Mouse (Mus musculus) left cerebral cortex, adult 18-20 months (tissue): ENCODE measurements at regions not wholly inside any gene's neighbourhood (a gene's known extent, or its start where the extent isn't known, plus 50 kb on each side); places are given as distances from the start of the nearest gene placed in this dataset.

Experiments
- DNase-seq, 2 experiments: peaks; one replicate each; pipeline ENCODE4 v3.0.0; 2021 to 2022; ENCODE audit warnings: low spot score in 2 of 2, mixed read lengths in 1 of 2

GRCm38 (mm10) chr2:11113191-11113590 is 58.7 kb upstream of the Prkcq start:
- DNase-seq = peak; percentile 36 to 70

- DNase-seq = no peak
These were observed 53.3 kb upstream of the Prkcq start for GRCm38 (mm10) chr2:11118625-11119024.

- no peak for DNase-seq
These were observed 52.6 kb upstream of the Prkcq start for GRCm38 (mm10) chr2:11119301-11119700.
